Mouse (Mus musculus) gastrocnemius, adult 18-20 months (tissue): ENCODE data around the gene Acot9. TPM values are rescaled to one million over a fixed set of nuclear protein-coding genes. Genes with fewer than 3 reads are reported as not detected.

Source experiments
- DNase-seq: peaks from one replicate; pipeline ENCODE4 v3.0.0; 2021; ENCODE audit warnings: low spot score
- long read RNA-seq, 2 experiments: library from polyadenylated mRNA; stranded (forward); transcript quantifications; one replicate each; pipeline ENCODE4 v2.0.0; 2021
- total RNA-seq, 2 experiments: library from RNA; stranded (reverse); gene quantifications; 2 replicates each; pipeline ENCODE4 v1.2.3; 2021

Acot9 gene
- 10 to 100 TPM; 18.0 to 18.8 TPM for total RNA-seq
- long read RNA-seq, experiment 1, transcript Acot9-201 (15 exons, 1,752 nt): major isoform, 22 of 23 reads
- long read RNA-seq, experiment 1, partial matches to known transcripts: 1 of 23 reads
- long read RNA-seq, experiment 1, other reads (novel, unspliced or antisense): 0 of 23 reads
- long read RNA-seq, experiment 2, transcript Acot9-201 (15 exons, 1,752 nt): major isoform, 25 of 30 reads
- long read RNA-seq, experiment 2, partial matches to known transcripts: 2 of 30 reads
- long read RNA-seq, experiment 2, other reads (novel, unspliced or antisense): 3 of 30 reads

GRCm38 (mm10) chrX:155262235-155262914 lies at the start of gene Acot9:
Gene Acot9 (plus strand): TSS chrX:155262443.
- DNase-seq: peak; percentile 89

GRCm38 (mm10) chrX:155214291-155215136 lies 47.7 kb upstream of the Acot9 start:
- no peak for DNase-seq

GRCm38 (mm10) chrX:155215501-155216248 lies 46.6 kb upstream of the Acot9 start:
- peak; percentile 32 for DNase-seq

- DNase-seq: peak; percentile 94
Measured at GRCm38 (mm10) chrX:155216271-155216670, 46.0 kb upstream of the Acot9 start, which contains the start of gene Sat1. Gene Sat1 (minus strand): TSS chrX:155216449.

GRCm38 (mm10) chrX:155218277-155218676 lies 44.0 kb upstream of the Acot9 start:
- no peak for DNase-seq

- no peak for DNase-seq
Measured at GRCm38 (mm10) chrX:155256856-155257255, 5.4 kb upstream of the Acot9 start.

- no peak for DNase-seq
Measured at GRCm38 (mm10) chrX:155262915-155263252, 641 bp downstream of the Acot9 start.

GRCm38 (mm10) chrX:155278483-155278882 lies 16.2 kb downstream of the Acot9 start:
- DNase-seq: no peak

GRCm38 (mm10) chrX:155280427-155281044 lies 18.3 kb downstream of the Acot9 start:
- no peak for DNase-seq

GRCm38 (mm10) chrX:155306390-155306789 lies 44.1 kb downstream of the Acot9 start:
- no peak for DNase-seq

- DNase-seq: peak; percentile 36
Measured at GRCm38 (mm10) chrX:155318005-155318404, 55.8 kb downstream of the Acot9 start.

GRCm38 (mm10) chrX:155337567-155337904 lies 75.3 kb downstream of the Acot9 start:
- DNase-seq: no peak

- peak; percentile 79 for DNase-seq
Measured at GRCm38 (mm10) chrX:155337905-155338721, 75.9 kb downstream of the Acot9 start.

- no peak for DNase-seq
Measured at GRCm38 (mm10) chrX:155340654-155341053, 78.4 kb downstream of the Acot9 start, which contains the start of gene Prdx4. Gene Prdx4 (minus strand): TSS chrX:155340754.

GRCm38 (mm10) chrX:155346249-155346648 lies 84.0 kb downstream of the Acot9 start:
- DNase-seq: no peak

Other genes with a start within 250 kb of the Acot9 start
- not detected for gene Magea5, start 199.3 kb upstream of the Acot9 start, total RNA-seq
- not detected for gene Magea1, start 172.7 kb upstream of the Acot9 start, total RNA-seq
- not detected for gene Magea2, start 168.8 kb upstream of the Acot9 start, total RNA-seq
- gene Cldn34b2, start 134.0 kb upstream of the Acot9 start, total RNA-seq: not detected
- gene Sat1, start 46.0 kb upstream of the Acot9 start, total RNA-seq: 10 to 100 TPM; 17.1 to 25.8 TPM
- gene Prdx4, start 78.3 kb downstream of the Acot9 start, total RNA-seq: 1 to 10 TPM; 6.3 to 6.9 TPM